Mouse (Mus musculus): ENCODE data around the gene Rcbtb2. TPM values are rescaled to one million over a fixed set of nuclear protein-coding genes. Genes with fewer than 3 reads are reported as not detected.

The Rcbtb2 gene
- polyA plus RNA-seq, 1 experiment: 81.6 TPM

GRCm38 (mm10) chr14:73180671-73181070 is 57.8 kb downstream of the Rcbtb2 start:
- Histone ChIP-seq H3K27ac (ENCODE audit: insufficient read depth, low read length) (no peak overlapping the region), H3K4me3 (ENCODE audit: insufficient read depth, low read length) (no peak overlapping the region), H3K4me1 (ENCODE audit: control insufficient read depth, insufficient read depth, low read length) (no peaks in the 10 kb centered on the region)
- no peak for TF ChIP-seq POLR2A (IDR thresholded peaks at IDR 0.05; ENCODE audit: low read depth, low read length)
- no peak for TF ChIP-seq CTCF (IDR thresholded peaks at IDR 0.05; ENCODE audit: borderline replicate concordance, insufficient read depth, low read length)

GRCm38 (mm10) chr14:73181144-73181543 is 58.3 kb downstream of the Rcbtb2 start:
- no peak overlapping the region for H3K27ac ChIP-seq (ENCODE audit: insufficient read depth, low read length)
- no peak overlapping the region for H3K4me3 ChIP-seq (ENCODE audit: insufficient read depth, low read length)
- H3K4me1 ChIP-seq (ENCODE audit: control insufficient read depth, insufficient read depth, low read length): no peaks in the 10 kb centered on the region
- TF ChIP-seq POLR2A (IDR thresholded peaks at IDR 0.05; ENCODE audit: low read depth, low read length) (no peak), CTCF (IDR thresholded peaks at IDR 0.05; ENCODE audit: borderline replicate concordance, insufficient read depth, low read length) (no peak)

- Histone ChIP-seq H3K4me3 (ENCODE audit: insufficient read depth, low read length) (no peak overlapping the region), H3K27ac (ENCODE audit: insufficient read depth, low read length) (no peak overlapping the region), H3K4me1 (ENCODE audit: control insufficient read depth, insufficient read depth, low read length) (no peaks in the 10 kb centered on the region)
- no peak for TF ChIP-seq CTCF (IDR thresholded peaks at IDR 0.05; ENCODE audit: borderline replicate concordance, insufficient read depth, low read length)
These were observed 64.0 kb downstream of the Rcbtb2 start for GRCm38 (mm10) chr14:73186875-73187274.

GRCm38 (mm10) chr14:73199058-73199457 is 76.2 kb downstream of the Rcbtb2 start:
- Histone ChIP-seq H3K4me1 (ENCODE audit: control insufficient read depth, insufficient read depth, low read length) (no peaks in the 10 kb centered on the region), H3K27ac (ENCODE audit: insufficient read depth, low read length) (no peak overlapping the region), H3K4me3 (ENCODE audit: insufficient read depth, low read length) (no peak overlapping the region)
- TF ChIP-seq POLR2A (IDR thresholded peaks at IDR 0.05; ENCODE audit: low read depth, low read length) (no peak), CTCF (IDR thresholded peaks at IDR 0.05; ENCODE audit: borderline replicate concordance, insufficient read depth, low read length) (no peak)

- Histone ChIP-seq H3K4me3 (ENCODE audit: insufficient read depth, low read length) (no peak overlapping the region), H3K27ac (ENCODE audit: insufficient read depth, low read length) (no peak overlapping the region), H3K4me1 (ENCODE audit: control insufficient read depth, insufficient read depth, low read length) (no peaks in the 10 kb centered on the region)
- TF ChIP-seq POLR2A (IDR thresholded peaks at IDR 0.05; ENCODE audit: low read depth, low read length): no peak
These were observed 78.6 kb downstream of the Rcbtb2 start for GRCm38 (mm10) chr14:73201447-73201846.

- TF ChIP-seq POLR2A (IDR thresholded peaks at IDR 0.05; ENCODE audit: low read depth, low read length) (no peak), CTCF (IDR thresholded peaks at IDR 0.05; ENCODE audit: borderline replicate concordance, insufficient read depth, low read length) (no peak)
- Histone ChIP-seq H3K27ac (ENCODE audit: insufficient read depth, low read length) (no peak overlapping the region), H3K4me1 (ENCODE audit: control insufficient read depth, insufficient read depth, low read length) (no peaks in the 10 kb centered on the region), H3K4me3 (ENCODE audit: insufficient read depth, low read length) (no peak overlapping the region)
These were observed 81.2 kb downstream of the Rcbtb2 start for GRCm38 (mm10) chr14:73204016-73204415.

GRCm38 (mm10) chr14:73209262-73209661 is 86.4 kb downstream of the Rcbtb2 start:
- TF ChIP-seq POLR2A (IDR thresholded peaks at IDR 0.05; ENCODE audit: low read depth, low read length): no peak
- TF ChIP-seq CTCF (IDR thresholded peaks at IDR 0.05; ENCODE audit: borderline replicate concordance, insufficient read depth, low read length): no peak
- Histone ChIP-seq H3K4me1 (ENCODE audit: control insufficient read depth, insufficient read depth, low read length) (no peaks in the 10 kb centered on the region), H3K4me3 (ENCODE audit: insufficient read depth, low read length) (no peak overlapping the region), H3K27ac (ENCODE audit: insufficient read depth, low read length) (no peak overlapping the region)

GRCm38 (mm10) chr14:73210196-73210595 is 87.4 kb downstream of the Rcbtb2 start:
- no peak overlapping the region for H3K27ac ChIP-seq (ENCODE audit: insufficient read depth, low read length)
- no peaks in the 10 kb centered on the region for H3K4me1 ChIP-seq (ENCODE audit: control insufficient read depth, insufficient read depth, low read length)
- TF ChIP-seq POLR2A (IDR thresholded peaks at IDR 0.05; ENCODE audit: low read depth, low read length) (no peak), CTCF (IDR thresholded peaks at IDR 0.05; ENCODE audit: borderline replicate concordance, insufficient read depth, low read length) (no peak)
- H3K4me3 ChIP-seq (ENCODE audit: insufficient read depth, low read length): no peak overlapping the region

- H3K4me3 ChIP-seq (ENCODE audit: insufficient read depth, low read length): no peak overlapping the region
- TF ChIP-seq CTCF (IDR thresholded peaks at IDR 0.05; ENCODE audit: borderline replicate concordance, insufficient read depth, low read length): no peak
- no peak for TF ChIP-seq POLR2A (IDR thresholded peaks at IDR 0.05; ENCODE audit: low read depth, low read length)
- H3K4me1 ChIP-seq (ENCODE audit: control insufficient read depth, insufficient read depth, low read length): no peaks in the 10 kb centered on the region
- no peak overlapping the region for H3K27ac ChIP-seq (ENCODE audit: insufficient read depth, low read length)
These were observed 88.6 kb downstream of the Rcbtb2 start for GRCm38 (mm10) chr14:73211477-73211876.

- TF ChIP-seq POLR2A (IDR thresholded peaks at IDR 0.05; ENCODE audit: low read depth, low read length) (no peak), CTCF (IDR thresholded peaks at IDR 0.05; ENCODE audit: borderline replicate concordance, insufficient read depth, low read length) (no peak)
- H3K4me1 ChIP-seq (ENCODE audit: control insufficient read depth, insufficient read depth, low read length): no peaks in the 10 kb centered on the region
- H3K27ac ChIP-seq (ENCODE audit: insufficient read depth, low read length): no peak overlapping the region
- H3K4me3 ChIP-seq (ENCODE audit: insufficient read depth, low read length): no peak overlapping the region
These were observed 94.2 kb downstream of the Rcbtb2 start for GRCm38 (mm10) chr14:73217062-73217461.

All from embryonic fibroblast, embryonic 13.5 days (primary cell).